Mouse (Mus musculus): Measurements from ENCODE around the gene Slc25a16. TPM values are rescaled to one million over a fixed set of nuclear protein-coding genes. Genes with fewer than 3 reads are reported as not detected.

The Slc25a16 gene
- polyA plus RNA-seq, 1 experiment: 3.6 TPM

DNA sequence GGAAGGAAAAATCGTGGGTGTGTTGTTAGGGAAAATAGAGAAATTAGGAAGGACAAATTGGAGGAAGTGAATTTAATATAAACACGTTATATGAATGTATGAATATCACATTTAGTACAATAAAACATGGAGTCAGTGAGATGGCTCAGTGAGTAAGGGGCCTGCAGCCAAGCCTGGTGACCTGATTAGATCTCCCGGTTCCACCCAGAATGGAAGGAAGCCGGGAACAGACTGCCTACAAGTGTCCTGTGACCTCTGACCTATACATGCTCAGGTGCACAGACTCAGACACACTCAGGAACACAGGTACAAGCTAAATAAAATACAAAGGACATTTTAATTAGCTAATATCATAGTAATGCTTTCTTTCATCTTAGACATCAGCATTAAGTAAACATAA is 24.4 kb upstream of the Slc25a16 start:
- H3K79me3 ChIP-seq (ENCODE audit: low read depth): no peaks in the 10 kb centered on the region
- no peak overlapping the region for H3ac ChIP-seq (ENCODE audit: control insufficient read depth, insufficient read length, low read depth)
- TF ChIP-seq MYOD1 (IDR thresholded peaks at IDR 0.05; ENCODE audit: control insufficient read depth, insufficient read length, low read depth) (no peak), CEBPB (IDR thresholded peaks at IDR 0.05; ENCODE audit: low read depth) (no peak)
- no peaks in the 10 kb centered on the region for H3K27me3 ChIP-seq (ENCODE audit: control insufficient read depth, insufficient read depth, insufficient read length)
- no peaks in the 10 kb centered on the region for H3K36me3 ChIP-seq (ENCODE audit: control insufficient read depth, insufficient read depth)
- no peaks in the 10 kb centered on the region for H3K79me2 ChIP-seq (ENCODE audit: control insufficient read depth, insufficient read depth)
- no peak overlapping the region for H3K4me3 ChIP-seq (ENCODE audit: insufficient read depth, poor library complexity, severe bottlenecking)

DNA sequence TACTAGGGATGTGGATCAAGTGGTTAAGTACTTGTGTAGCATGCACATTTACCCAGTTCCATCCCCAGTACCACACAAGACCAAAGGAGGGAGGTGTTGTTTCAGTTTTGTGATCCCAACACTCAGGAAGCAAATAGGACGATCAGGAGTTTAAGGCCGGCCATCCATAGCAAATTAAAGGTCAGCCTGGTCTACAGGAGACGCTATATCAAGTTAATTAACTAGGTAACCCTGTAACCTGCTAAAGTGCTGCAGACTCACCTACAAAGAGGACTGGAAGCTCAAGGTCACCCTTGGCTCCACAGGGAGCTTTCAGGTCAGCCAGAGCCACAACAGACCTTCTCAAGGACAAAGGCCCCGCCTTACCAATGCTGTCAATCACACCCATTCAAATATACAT is 23.7 kb upstream of the Slc25a16 start:
- H3K79me3 ChIP-seq (ENCODE audit: low read depth): no peaks in the 10 kb centered on the region
- TF ChIP-seq MYOG (IDR thresholded peaks at IDR 0.05; ENCODE audit: control insufficient read depth, extremely low read depth, insufficient read length) (no peak), MYOD1 (IDR thresholded peaks at IDR 0.05; ENCODE audit: control insufficient read depth, insufficient read length, low read depth) (no peak), CEBPB (IDR thresholded peaks at IDR 0.05; ENCODE audit: low read depth) (no peak), MAX (IDR thresholded peaks at IDR 0.05) (no peak), USF1 (IDR thresholded peaks at IDR 0.05; ENCODE audit: low read depth) (no peak), CTCF (IDR thresholded peaks at IDR 0.05; ENCODE audit: control insufficient read depth, insufficient read depth, insufficient read length) (no peak), FOSL1 (IDR thresholded peaks at IDR 0.05; ENCODE audit: insufficient read depth, low read length, poor library complexity, severe bottlenecking) (no peak)
- no peak overlapping the region for H3ac ChIP-seq (ENCODE audit: control insufficient read depth, insufficient read length, low read depth)
- no peak overlapping the region for H3K4me3 ChIP-seq (ENCODE audit: insufficient read depth, poor library complexity, severe bottlenecking)
- no peaks in the 10 kb centered on the region for H3K27me3 ChIP-seq (ENCODE audit: control insufficient read depth, insufficient read depth, insufficient read length)
- no peaks in the 10 kb centered on the region for H3K36me3 ChIP-seq (ENCODE audit: control insufficient read depth, insufficient read depth)
- H3K79me2 ChIP-seq (ENCODE audit: control insufficient read depth, insufficient read depth): no peaks in the 10 kb centered on the region

DNA sequence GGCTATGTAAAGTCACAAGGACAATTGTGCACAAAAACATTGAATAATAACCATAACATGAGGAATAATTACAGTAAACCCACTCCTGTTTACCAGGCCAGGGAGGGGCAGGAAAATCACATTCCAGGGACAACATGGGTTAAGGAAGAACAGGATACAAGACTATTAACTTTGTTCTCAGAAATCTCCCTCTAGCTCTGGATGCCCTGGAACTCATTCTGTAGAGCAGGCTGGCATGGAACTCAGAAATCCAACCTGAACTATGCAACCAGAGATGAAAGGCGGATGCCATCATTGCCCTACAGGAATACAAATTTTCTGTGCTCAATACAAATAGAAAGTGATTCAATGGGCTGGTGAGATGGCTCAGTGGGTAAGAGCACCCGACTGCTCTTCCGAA is 23.0 kb upstream of the Slc25a16 start:
- no peaks in the 10 kb centered on the region for H3K79me2 ChIP-seq (ENCODE audit: control insufficient read depth, insufficient read depth)
- no peaks in the 10 kb centered on the region for H3K27me3 ChIP-seq (ENCODE audit: control insufficient read depth, insufficient read depth, insufficient read length)
- no peak overlapping the region for H3K4me3 ChIP-seq (ENCODE audit: insufficient read depth, poor library complexity, severe bottlenecking)
- no peaks in the 10 kb centered on the region for H3K79me3 ChIP-seq (ENCODE audit: low read depth)
- no peaks in the 10 kb centered on the region for H3K36me3 ChIP-seq (ENCODE audit: control insufficient read depth, insufficient read depth)
- TF ChIP-seq MYOG (IDR thresholded peaks at IDR 0.05; ENCODE audit: control insufficient read depth, extremely low read depth, insufficient read length) (no peak), MYOD1 (IDR thresholded peaks at IDR 0.05; ENCODE audit: control insufficient read depth, insufficient read length, low read depth) (no peak), FOSL1 (IDR thresholded peaks at IDR 0.05; ENCODE audit: insufficient read depth, low read length, poor library complexity, severe bottlenecking) (no peak), USF1 (IDR thresholded peaks at IDR 0.05; ENCODE audit: low read depth) (no peak), MAX (IDR thresholded peaks at IDR 0.05) (no peak), CEBPB (IDR thresholded peaks at IDR 0.05; ENCODE audit: low read depth) (no peak), CTCF (IDR thresholded peaks at IDR 0.05; ENCODE audit: control insufficient read depth, insufficient read depth, insufficient read length) (no peak)
- no peak overlapping the region for H3ac ChIP-seq (ENCODE audit: control insufficient read depth, insufficient read length, low read depth)

DNA sequence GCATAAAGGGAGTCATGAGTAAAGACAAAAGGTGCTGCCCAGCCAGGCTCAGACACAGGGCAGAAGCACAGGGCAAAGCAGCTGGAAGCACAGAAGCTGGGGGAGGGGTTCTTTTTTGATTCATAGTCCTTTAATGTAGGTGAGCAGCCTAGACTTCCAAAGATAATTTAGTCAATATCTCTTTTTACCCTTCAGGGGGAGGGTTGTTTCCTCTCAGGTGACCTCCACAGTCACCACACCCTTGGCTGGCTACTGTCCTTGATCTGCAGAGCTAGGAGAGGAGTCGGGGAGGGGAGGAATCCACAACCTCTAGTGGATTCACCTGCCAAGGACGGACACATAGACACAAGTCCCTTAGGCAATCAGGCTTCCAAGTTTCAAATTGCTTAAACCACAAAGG is 22.4 kb upstream of the Slc25a16 start:
- TF ChIP-seq USF1 (IDR thresholded peaks at IDR 0.05; ENCODE audit: low read depth) (no peak), MYOD1 (IDR thresholded peaks at IDR 0.05; ENCODE audit: control insufficient read depth, insufficient read length, low read depth) (no peak), FOSL1 (IDR thresholded peaks at IDR 0.05; ENCODE audit: insufficient read depth, low read length, poor library complexity, severe bottlenecking) (no peak), CEBPB (IDR thresholded peaks at IDR 0.05; ENCODE audit: low read depth) (no peak), MYOG (IDR thresholded peaks at IDR 0.05; ENCODE audit: control insufficient read depth, extremely low read depth, insufficient read length) (no peak), CTCF (IDR thresholded peaks at IDR 0.05; ENCODE audit: control insufficient read depth, insufficient read depth, insufficient read length) (no peak), MAX (IDR thresholded peaks at IDR 0.05) (no peak)
- Histone ChIP-seq H3K4me3 (ENCODE audit: insufficient read depth, poor library complexity, severe bottlenecking) (no peak overlapping the region), H3K27me3 (ENCODE audit: control insufficient read depth, insufficient read depth, insufficient read length) (no peaks in the 10 kb centered on the region), H3K79me3 (ENCODE audit: low read depth) (no peaks in the 10 kb centered on the region), H3K36me3 (ENCODE audit: control insufficient read depth, insufficient read depth) (no peaks in the 10 kb centered on the region), H3K79me2 (ENCODE audit: control insufficient read depth, insufficient read depth) (no peaks in the 10 kb centered on the region), H3ac (ENCODE audit: control insufficient read depth, insufficient read length, low read depth) (no peak overlapping the region)

DNA sequence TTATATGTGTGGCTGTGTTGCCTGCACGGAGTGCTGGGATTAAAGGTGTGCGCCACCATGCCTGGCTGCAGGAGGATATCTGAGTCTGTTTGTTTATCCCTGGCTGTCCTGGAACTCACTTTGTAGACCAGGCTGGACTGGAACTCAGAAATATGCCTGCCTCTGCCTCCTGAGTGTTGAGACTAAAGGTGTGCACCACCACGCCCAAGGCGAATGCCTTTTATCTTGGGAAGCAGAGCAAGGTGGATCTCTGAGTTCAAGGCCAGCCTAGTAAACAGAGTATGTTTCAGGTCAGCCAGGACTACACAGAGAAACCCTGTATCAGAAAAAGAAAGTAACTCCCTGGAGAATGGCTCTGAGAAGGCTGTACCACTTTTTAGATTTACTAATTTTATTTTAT is 20.3 kb upstream of the Slc25a16 start:
- no peak overlapping the region for H3K4me3 ChIP-seq (ENCODE audit: insufficient read depth, poor library complexity, severe bottlenecking)
- TF ChIP-seq MYOD1 (IDR thresholded peaks at IDR 0.05; ENCODE audit: control insufficient read depth, insufficient read length, low read depth): no peak
- TF ChIP-seq USF1 (IDR thresholded peaks at IDR 0.05; ENCODE audit: low read depth): no peak
- TF ChIP-seq FOSL1 (IDR thresholded peaks at IDR 0.05; ENCODE audit: insufficient read depth, low read length, poor library complexity, severe bottlenecking): no peak
- no peak for TF ChIP-seq CEBPB (IDR thresholded peaks at IDR 0.05; ENCODE audit: low read depth)
- TF ChIP-seq CTCF (IDR thresholded peaks at IDR 0.05; ENCODE audit: control insufficient read depth, insufficient read depth, insufficient read length): no peak
- no peak for TF ChIP-seq MAX (IDR thresholded peaks at IDR 0.05)
- no peak for TF ChIP-seq MYOG (IDR thresholded peaks at IDR 0.05; ENCODE audit: control insufficient read depth, extremely low read depth, insufficient read length)

DNA sequence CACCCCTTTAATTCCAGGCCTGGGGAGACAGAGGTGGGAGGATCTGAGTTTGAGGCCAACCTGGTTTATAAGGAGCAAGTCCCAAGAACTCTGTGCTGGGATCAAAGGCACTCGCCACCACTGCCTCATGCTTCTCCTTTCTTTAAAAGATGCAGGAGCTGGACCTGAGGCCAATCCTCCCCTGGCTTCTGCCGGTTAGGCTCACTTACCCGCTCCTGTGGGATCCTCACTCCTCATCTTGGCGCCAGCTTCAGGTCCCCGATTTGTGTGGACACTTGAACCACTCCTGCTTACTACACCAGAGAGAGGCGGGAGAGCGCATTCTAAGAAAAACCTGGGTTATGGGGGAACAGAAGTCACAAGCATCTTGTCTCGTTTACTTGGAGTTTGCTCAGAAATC is 18.6 kb upstream of the Slc25a16 start:
- H3K27me3 ChIP-seq (ENCODE audit: control insufficient read depth, insufficient read depth, insufficient read length): no peaks in the 10 kb centered on the region
- H3ac ChIP-seq (ENCODE audit: control insufficient read depth, insufficient read length, low read depth): no peak overlapping the region
- no peaks in the 10 kb centered on the region for H3K79me2 ChIP-seq (ENCODE audit: control insufficient read depth, insufficient read depth)
- no peaks in the 10 kb centered on the region for H3K79me3 ChIP-seq (ENCODE audit: low read depth)
- H3K4me3 ChIP-seq (ENCODE audit: insufficient read depth, poor library complexity, severe bottlenecking): no peak overlapping the region
- TF ChIP-seq USF1 (IDR thresholded peaks at IDR 0.05; ENCODE audit: low read depth) (no peak), MYOD1 (IDR thresholded peaks at IDR 0.05; ENCODE audit: control insufficient read depth, insufficient read length, low read depth) (no peak), FOSL1 (IDR thresholded peaks at IDR 0.05; ENCODE audit: insufficient read depth, low read length, poor library complexity, severe bottlenecking) (no peak), MYOG (IDR thresholded peaks at IDR 0.05; ENCODE audit: control insufficient read depth, extremely low read depth, insufficient read length) (no peak), CTCF (IDR thresholded peaks at IDR 0.05; ENCODE audit: control insufficient read depth, insufficient read depth, insufficient read length) (no peak), MAX (IDR thresholded peaks at IDR 0.05) (no peak), CEBPB (IDR thresholded peaks at IDR 0.05; ENCODE audit: low read depth) (no peak)
- no peaks in the 10 kb centered on the region for H3K36me3 ChIP-seq (ENCODE audit: control insufficient read depth, insufficient read depth)

More for the DNA sequence above, 20.3 kb upstream of the Slc25a16 start:
- Histone ChIP-seq H3K79me3 (ENCODE audit: low read depth) (no peaks in the 10 kb centered on the region), H3K36me3 (ENCODE audit: control insufficient read depth, insufficient read depth) (no peaks in the 10 kb centered on the region), H3ac (ENCODE audit: control insufficient read depth, insufficient read length, low read depth) (no peak overlapping the region), H3K79me2 (ENCODE audit: control insufficient read depth, insufficient read depth) (no peaks in the 10 kb centered on the region), H3K27me3 (ENCODE audit: control insufficient read depth, insufficient read depth, insufficient read length) (no peaks in the 10 kb centered on the region)

Data from C2C12 (cell line).